20 mouse cellular contexts compared by ENCODE assay signal in genomic region chr6:135917676-135918075, GRCm38 (mm10).
DNase-seq lines count a peak whose midpoint lies in the region; ATAC-seq lines count a peak whose summit lies in the region.
"Had no signal": no experiment of that assay in that cellular context is flagged by ENCODE, and none has a peak within 500 bp of the region (broad histone marks: within the 10 kb centered on the region; RNA-seq: fewer than 3 reads in every experiment).

No protein-coding gene starts in this region.

- H3K4me1 ChIP-seq in forebrain, embryonic 12.5 days = peaks cover 11% of the 10 kb centered on the region
- no peaks in the 10 kb centered on the region for H3K4me1 ChIP-seq in forebrain, embryonic 11.5 days (replicated peaks; ENCODE audit: control insufficient read depth, insufficient read depth, low read length)
- peaks cover 13% of the 10 kb centered on the region; the same call in 1 of the 2 replicates for H3K4me1 ChIP-seq in midbrain, embryonic 10.5 days
- peaks cover 4% of the 10 kb centered on the region; the same call in 1 of the 2 replicates for H3K4me1 ChIP-seq in midbrain, embryonic 14.5 days (ENCODE audit: control insufficient read depth, insufficient read depth, low read length)
- H3K4me1 ChIP-seq: embryonic facial prominence, embryonic 15.5 days; limb, embryonic 15.5 days had no signal

- peak; percentile 3; the same call in 1 of the 2 replicates for ATAC-seq in forebrain, embryonic 12.5 days (ENCODE audit: low FRiP score)
- no peak for ATAC-seq in forebrain, embryonic 11.5 days (replicated peaks; ENCODE audit: low FRiP score)
- no peak for ATAC-seq in midbrain, embryonic 14.5 days (ENCODE audit: low FRiP score, low TSS enrichment)
- ATAC-seq: CD4-positive, CD25-positive, alpha-beta regulatory T cell, adult 4 months; liver, postnatal 0 days; midbrain, embryonic 15.5 days had no signal

- no peak for DNase-seq in forebrain, embryonic 11.5 days (ENCODE audit: low spot score)
- DNase-seq in kidney, adult 9 months = peak; percentile 5
- DNase-seq in kidney, adult 18-20 months = no peak
- DNase-seq in midbrain, embryonic 10.5 days (ENCODE audit: low spot score) = no peak
- no peak for DNase-seq in midbrain, embryonic 14.5 days
- no peak for DNase-seq in lung, postnatal 25 days (ENCODE audit: low spot score)
- no peak for DNase-seq in MN1 (ENCODE audit: low spot score)
- DNase-seq: adrenal gland, postnatal 25 days; cerebellum, adult 18-20 months; cerebellum, postnatal 25 days; heart, adult 2 months; liver, postnatal 0 days; lung, postnatal 10 days; thymus, postnatal 14 days had no signal

- H3K9me3 ChIP-seq in forebrain, embryonic 12.5 days = no peaks in the 10 kb centered on the region
- H3K9me3 ChIP-seq in forebrain, embryonic 11.5 days (ENCODE audit: control insufficient read depth, low read length) = no peaks in the 10 kb centered on the region
- H3K9me3 ChIP-seq in midbrain, embryonic 10.5 days (replicated peaks) = no peaks in the 10 kb centered on the region
- no peaks in the 10 kb centered on the region for H3K9me3 ChIP-seq in midbrain, embryonic 14.5 days (ENCODE audit: control insufficient read depth, low read length)
- H3K9me3 ChIP-seq: embryonic facial prominence, embryonic 15.5 days; limb, embryonic 15.5 days; midbrain, embryonic 15.5 days had no signal

- no peak overlapping the region for H3K27ac ChIP-seq in forebrain, embryonic 12.5 days
- H3K27ac ChIP-seq in forebrain, embryonic 11.5 days (ENCODE audit: low read depth, low read length) = no peak overlapping the region
- peak overlapping the region; percentile 13; the same call in 1 of the 2 replicates for H3K27ac ChIP-seq in midbrain, embryonic 10.5 days (replicated peaks)
- H3K27ac ChIP-seq in midbrain, embryonic 14.5 days (replicated peaks; ENCODE audit: low read depth, low read length) = no peak overlapping the region
- H3K27ac ChIP-seq: embryonic facial prominence, embryonic 15.5 days; heart, adult 2 months; limb, embryonic 15.5 days; midbrain, embryonic 15.5 days had no signal

- no peaks in the 10 kb centered on the region for H3K27me3 ChIP-seq in forebrain, embryonic 12.5 days
- no peaks in the 10 kb centered on the region for H3K27me3 ChIP-seq in forebrain, embryonic 11.5 days (ENCODE audit: control insufficient read depth, insufficient read depth, low read length)
- H3K27me3 ChIP-seq in midbrain, embryonic 10.5 days (ENCODE audit: low read depth, poor library complexity, severe bottlenecking) = no peaks in the 10 kb centered on the region
- no peaks in the 10 kb centered on the region for H3K27me3 ChIP-seq in midbrain, embryonic 14.5 days (ENCODE audit: control insufficient read depth, insufficient read depth, low read length)
- H3K27me3 ChIP-seq: embryonic facial prominence, embryonic 15.5 days; limb, embryonic 15.5 days; midbrain, embryonic 15.5 days had no signal

- no peak overlapping the region for H3K9ac ChIP-seq in forebrain, embryonic 12.5 days
- H3K9ac ChIP-seq in forebrain, embryonic 11.5 days (ENCODE audit: low read length) = no peak overlapping the region
- H3K9ac ChIP-seq in midbrain, embryonic 14.5 days (replicated peaks; ENCODE audit: low read length) = no peak overlapping the region
- H3K9ac ChIP-seq: embryonic facial prominence, embryonic 15.5 days; limb, embryonic 15.5 days; liver, postnatal 0 days; midbrain, embryonic 15.5 days had no signal

- H3K36me3 ChIP-seq in forebrain, embryonic 12.5 days (replicated peaks) = no peaks in the 10 kb centered on the region
- no peaks in the 10 kb centered on the region for H3K36me3 ChIP-seq in forebrain, embryonic 11.5 days (ENCODE audit: control insufficient read depth, insufficient read depth, low read length)
- H3K36me3 ChIP-seq in midbrain, embryonic 10.5 days = no peaks in the 10 kb centered on the region
- H3K36me3 ChIP-seq in midbrain, embryonic 14.5 days (ENCODE audit: control insufficient read depth, insufficient read depth, low read length) = peaks cover 2% of the 10 kb centered on the region; the same call in 1 of the 2 replicates
- H3K36me3 ChIP-seq: embryonic facial prominence, embryonic 15.5 days; limb, embryonic 15.5 days had no signal

- no peak overlapping the region for H3K4me3 ChIP-seq in forebrain, embryonic 12.5 days (replicated peaks)
- no peak overlapping the region for H3K4me3 ChIP-seq in forebrain, embryonic 11.5 days (ENCODE audit: low read depth, low read length)
- no peak overlapping the region for H3K4me3 ChIP-seq in midbrain, embryonic 10.5 days
- no peak overlapping the region for H3K4me3 ChIP-seq in midbrain, embryonic 14.5 days (replicated peaks; ENCODE audit: low read depth, low read length)
- H3K4me3 ChIP-seq: embryonic facial prominence, embryonic 15.5 days; heart, adult 2 months; limb, embryonic 15.5 days; midbrain, embryonic 15.5 days; myocyte had no signal

- H3K4me2 ChIP-seq in forebrain, embryonic 12.5 days = no peak overlapping the region
- H3K4me2 ChIP-seq in forebrain, embryonic 11.5 days (ENCODE audit: low read depth, low read length, severe bottlenecking) = no peak overlapping the region
- no peak overlapping the region for H3K4me2 ChIP-seq in midbrain, embryonic 14.5 days (ENCODE audit: low read length)
- H3K4me2 ChIP-seq: embryonic facial prominence, embryonic 15.5 days; limb, embryonic 15.5 days; midbrain, embryonic 15.5 days had no signal
